Mouse (Mus musculus): ENCODE measurements around the gene Tmprss15. TPM values are rescaled to one million over a fixed set of nuclear protein-coding genes. Genes with fewer than 3 reads are reported as not detected.

Tmprss15 gene
- total and polyA plus RNA-seq, 3 experiments: 0.11 TPM; not detected in 2

DNA sequence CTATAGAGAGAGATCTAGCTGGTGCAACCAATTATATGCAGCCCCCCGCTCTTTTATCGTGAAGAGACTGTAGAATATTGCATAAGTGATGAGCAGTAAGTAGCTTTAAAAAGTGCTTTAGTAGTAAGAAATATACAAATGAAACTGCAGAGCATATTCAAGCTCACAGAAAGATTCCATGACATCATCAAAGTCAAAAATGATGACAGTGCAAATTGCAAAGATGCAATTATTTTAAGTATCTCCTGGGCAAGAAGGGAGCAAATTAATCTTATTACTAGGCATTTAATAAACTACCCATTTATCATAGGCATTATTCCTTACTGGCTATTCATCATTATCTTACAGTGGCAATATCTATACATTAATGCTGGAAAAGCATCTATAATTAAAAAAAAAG, 156.6 kb downstream of the Tmprss15 start:
- TF ChIP-seq CTCF (IDR thresholded peaks at IDR 0.05; ENCODE audit: low read depth, low read length) (no peak), TAL1 (conservative IDR thresholded peaks at IDR 0.05; ENCODE audit: low read depth, low read length) (no peak), POLR2AphosphoS5 (IDR thresholded peaks at IDR 0.05; ENCODE audit: insufficient replicate concordance, low read depth, low read length) (no peak), GATA2 (IDR thresholded peaks at IDR 0.05; ENCODE audit: borderline replicate concordance, low read depth, low read length) (no peak), GATA1 (IDR thresholded peaks at IDR 0.05; ENCODE audit: borderline replicate concordance, low read length) (no peak)
- Histone ChIP-seq H3K27me3 (ENCODE audit: insufficient read depth, low read length) (no peaks in the 10 kb centered on the region), H3K4me3 (ENCODE audit: low read depth, low read length) (no peak overlapping the region), H3K4me1 (ENCODE audit: insufficient read depth, low read depth, low read length) (no peaks in the 10 kb centered on the region), H3K9me3 (replicated peaks) (peaks cover 16% of the 10 kb centered on the region), H3K36me3 (replicated peaks) (no peaks in the 10 kb centered on the region)
- no peak for ATAC-seq (ENCODE audit: extremely low read depth, insufficient number of reproducible peaks, low FRiP score, poor library complexity, severe bottlenecking)
- no peak for DNase-seq (ENCODE audit: low spot score)

- H3K4me3 ChIP-seq (ENCODE audit: low read depth, low read length): peak overlapping the region; percentile 9; the same call in 1 of the 2 replicates
- ATAC-seq (ENCODE audit: extremely low read depth, insufficient number of reproducible peaks, low FRiP score, poor library complexity, severe bottlenecking): no peak; the same call in 1 of the 2 replicates
- DNase-seq (ENCODE audit: low spot score): no peak
- peaks cover 13% of the 10 kb centered on the region for H3K9me3 ChIP-seq (replicated peaks)
- H3K36me3 ChIP-seq (replicated peaks): no peaks in the 10 kb centered on the region
- no peaks in the 10 kb centered on the region for H3K4me1 ChIP-seq (ENCODE audit: insufficient read depth, low read depth, low read length)
- no peak for TF ChIP-seq GATA2 (IDR thresholded peaks at IDR 0.05; ENCODE audit: borderline replicate concordance, low read depth, low read length)
- no peak for TF ChIP-seq GATA1 (IDR thresholded peaks at IDR 0.05; ENCODE audit: borderline replicate concordance, low read length)
- no peak for TF ChIP-seq TAL1 (conservative IDR thresholded peaks at IDR 0.05; ENCODE audit: low read depth, low read length)
- TF ChIP-seq POLR2AphosphoS5 (IDR thresholded peaks at IDR 0.05; ENCODE audit: insufficient replicate concordance, low read depth, low read length): no peak
- TF ChIP-seq CTCF (IDR thresholded peaks at IDR 0.05; ENCODE audit: low read depth, low read length): no peak
- no peaks in the 10 kb centered on the region for H3K27me3 ChIP-seq (ENCODE audit: insufficient read depth, low read length)
Observed at GRCm38 (mm10) chr16:78931287-78932025, 159.4 kb downstream of the Tmprss15 start.

DNA sequence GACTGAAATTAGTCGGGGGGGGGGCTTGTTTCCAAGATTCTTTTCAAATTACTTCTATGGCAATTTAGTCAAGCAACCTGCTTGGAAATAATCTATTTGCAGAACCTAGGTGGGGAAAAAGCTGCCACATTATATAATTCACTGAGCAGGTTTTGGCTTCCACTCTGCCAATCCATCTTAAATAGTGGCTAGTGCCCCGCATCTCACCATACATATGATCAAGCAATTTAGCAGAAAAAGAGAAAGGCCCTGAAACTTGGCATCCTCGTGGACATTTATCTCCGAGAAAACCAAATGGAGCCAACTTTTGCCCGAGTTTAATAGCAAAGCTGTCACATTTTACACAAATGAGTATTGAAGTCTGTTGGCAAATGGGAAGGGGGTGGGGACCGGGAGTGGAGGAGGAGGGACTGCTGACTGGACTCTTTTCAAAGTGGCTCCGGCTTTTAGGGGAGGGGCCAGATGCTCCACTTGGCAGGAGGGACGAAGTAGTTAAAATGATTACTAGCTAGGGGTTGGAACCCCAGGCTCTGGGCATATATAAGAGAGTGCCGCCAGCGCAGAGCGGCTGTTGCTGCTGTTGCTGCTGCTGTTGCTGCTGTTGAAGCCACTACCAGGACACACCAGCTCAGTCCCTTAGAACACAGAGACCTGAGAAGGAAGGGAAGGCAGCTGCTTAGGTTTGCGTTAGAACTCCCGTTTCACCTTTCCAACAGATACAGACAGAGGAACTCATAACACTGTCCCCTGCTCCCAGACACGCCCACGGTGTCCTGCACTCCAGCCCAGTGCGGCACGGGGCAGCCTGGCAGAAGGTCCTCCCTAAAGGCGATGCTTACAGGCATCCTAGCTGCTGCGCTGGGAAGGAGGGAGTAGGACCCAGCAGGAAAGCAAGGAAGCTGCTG, 160.3 kb downstream of the Tmprss15 start, which contains the start of gene Chodl:
Chodl (plus strand) TSS at position 567 of the 905 bp plus-strand sequence.
- no peak for TF ChIP-seq GATA1 (IDR thresholded peaks at IDR 0.05; ENCODE audit: borderline replicate concordance, low read length)
- TF ChIP-seq POLR2AphosphoS5 (IDR thresholded peaks at IDR 0.05; ENCODE audit: insufficient replicate concordance, low read depth, low read length): no peak
- TF ChIP-seq GATA2 (IDR thresholded peaks at IDR 0.05; ENCODE audit: borderline replicate concordance, low read depth, low read length): no peak
- TF ChIP-seq TAL1 (conservative IDR thresholded peaks at IDR 0.05; ENCODE audit: low read depth, low read length): no peak
- TF ChIP-seq CTCF (IDR thresholded peaks at IDR 0.05; ENCODE audit: low read depth, low read length): no peak
- no peak for DNase-seq (ENCODE audit: low spot score)
- no peak for ATAC-seq (ENCODE audit: extremely low read depth, insufficient number of reproducible peaks, low FRiP score, poor library complexity, severe bottlenecking)
- H3K9me3 ChIP-seq (replicated peaks): peaks cover 13% of the 10 kb centered on the region
- peak within 1 kb of the TSS; percentile 9; the same call in 1 of the 2 replicates for H3K4me3 ChIP-seq (ENCODE audit: low read depth, low read length)
- no peaks in the 10 kb centered on the region for H3K36me3 ChIP-seq (replicated peaks)
- no peaks in the 10 kb centered on the region for H3K27me3 ChIP-seq (ENCODE audit: insufficient read depth, low read length)
- H3K4me1 ChIP-seq (ENCODE audit: insufficient read depth, low read depth, low read length): no peaks in the 10 kb centered on the region

- Histone ChIP-seq H3K9me3 (replicated peaks) (peaks cover 5% of the 10 kb centered on the region; the same call in 1 of the 2 replicates), H3K36me3 (replicated peaks) (no peaks in the 10 kb centered on the region), H3K4me1 (ENCODE audit: insufficient read depth, low read depth, low read length) (no peaks in the 10 kb centered on the region), H3K27me3 (ENCODE audit: insufficient read depth, low read length) (no peaks in the 10 kb centered on the region), H3K4me3 (ENCODE audit: low read depth, low read length) (no peak overlapping the region)
- ATAC-seq (ENCODE audit: extremely low read depth, insufficient number of reproducible peaks, low FRiP score, poor library complexity, severe bottlenecking): no peak
- DNase-seq (ENCODE audit: low spot score): no peak
- TF ChIP-seq TAL1 (conservative IDR thresholded peaks at IDR 0.05; ENCODE audit: low read depth, low read length): no peak
Observed at GRCm38 (mm10) chr16:78922644-78923043, 168.3 kb downstream of the Tmprss15 start.

Other genes with a start within 250 kb of the Tmprss15 start
- gene Chodl, start 160.1 kb downstream of the Tmprss15 start, total RNA-seq (2014; fragmentation: Nextera tagmentation): not detected in 2 replicates
- gene Chodl, start 160.1 kb downstream of the Tmprss15 start, total RNA-seq (2017): 0.05 and 0.12 TPM in 2 replicates
- not detected in 2 replicates for gene Chodl, start 160.1 kb downstream of the Tmprss15 start, polyA plus RNA-seq (2012)